Mouse (Mus musculus) embryo, embryonic 11 days (tissue): ENCODE results near the gene Rilpl1.
"Not testable (repeated sequence)": the region's sequence is repeated elsewhere in the genome, so short reads cannot be mapped to it uniquely, and the experiment has no call there.

Experiments
- DNase-seq: peaks from one replicate; pipeline ENCODE4 v3.0.0-alpha.2; 2015

The Rilpl1 gene

DNA sequence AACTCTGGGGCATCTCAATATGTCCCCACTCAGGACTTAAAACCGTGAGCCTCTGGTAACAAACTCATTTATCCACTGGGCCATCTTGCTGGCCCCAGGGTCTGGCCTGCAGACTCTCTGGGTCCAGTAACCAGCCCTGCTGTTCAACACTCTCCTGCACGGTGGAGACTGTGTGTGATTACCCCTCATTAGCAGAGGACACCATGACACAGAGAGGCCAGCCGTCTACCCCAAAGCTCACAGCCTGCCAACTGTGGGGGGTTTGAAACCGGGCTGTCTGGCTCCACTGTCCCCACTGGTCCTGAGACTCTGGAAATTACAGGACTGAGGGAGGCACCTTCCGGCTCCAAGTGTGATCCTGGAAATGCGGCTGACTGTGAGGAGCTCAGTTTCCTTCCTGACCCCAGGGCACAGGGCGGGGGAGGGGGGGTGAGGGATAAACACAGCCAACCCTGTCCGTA, 2.0 kb downstream of the Rilpl1 start:
- peak; percentile 24 for DNase-seq

DNA sequence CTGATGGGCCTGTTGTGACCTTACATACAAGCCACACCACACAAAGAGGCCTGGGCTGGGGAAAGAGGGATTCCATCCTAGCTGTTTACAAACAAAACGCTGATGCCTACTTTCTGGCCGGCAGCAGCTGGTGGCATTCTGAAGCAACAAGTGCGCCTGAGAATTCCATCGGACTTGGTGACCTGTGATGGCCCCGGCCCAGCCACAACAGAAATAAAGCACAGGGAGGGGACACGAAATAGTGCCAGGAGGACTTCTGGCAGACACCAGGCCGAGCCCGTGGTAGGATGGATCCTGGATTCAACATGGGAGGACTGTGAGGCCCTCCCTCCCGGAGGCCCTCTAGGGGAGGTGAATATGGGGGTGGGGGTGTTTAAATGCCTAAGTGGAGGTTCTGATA, 2.4 kb downstream of the Rilpl1 start:
- no peak for DNase-seq

GRCm38 (mm10) chr5:124528351-124528750, 2.8 kb downstream of the Rilpl1 start:
- no peak for DNase-seq

DNA sequence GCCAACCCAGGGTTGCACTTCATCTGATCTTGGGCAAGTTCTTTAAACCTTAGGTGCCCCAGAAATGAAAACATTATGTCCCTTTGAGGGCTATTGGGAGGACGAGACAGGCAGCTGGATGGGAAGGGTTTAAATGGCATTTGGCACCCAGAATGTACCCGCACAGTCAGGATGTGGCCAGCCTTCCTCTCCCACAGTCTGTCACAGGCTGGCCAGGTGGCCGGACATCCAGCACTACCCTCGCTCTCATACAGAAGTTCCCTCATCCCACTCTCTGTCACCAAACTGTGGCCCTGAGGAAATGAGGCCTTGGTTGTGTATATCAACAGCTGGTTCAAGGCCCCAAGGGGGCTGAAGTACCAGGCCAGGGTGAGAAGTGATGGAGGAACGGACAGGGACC, 6.2 kb downstream of the Rilpl1 start:
- no peak for DNase-seq

GRCm38 (mm10) chr5:124523032-124523431, 8.2 kb downstream of the Rilpl1 start:
- DNase-seq, result no peak

DNA sequence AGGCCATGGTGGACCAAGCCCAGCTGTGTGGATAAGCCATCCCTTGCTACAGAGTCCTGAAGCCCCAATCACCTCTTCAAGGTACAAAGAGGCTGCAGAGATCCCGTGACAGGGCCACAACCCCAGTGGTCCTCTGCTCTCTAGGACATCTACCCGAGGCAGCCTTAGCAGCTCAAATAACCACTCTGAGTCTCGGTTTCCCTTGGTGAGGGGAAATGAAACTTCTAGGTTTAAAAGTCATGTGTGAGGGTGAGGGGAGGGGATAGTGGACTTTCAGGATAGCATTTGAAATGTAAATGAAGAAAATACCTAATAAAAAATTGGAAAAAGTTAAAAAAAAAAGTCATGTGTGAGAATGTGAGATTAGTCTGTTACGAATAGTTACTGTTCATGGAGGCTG, 9.6 kb downstream of the Rilpl1 start:
- DNase-seq, result no peak

DNA sequence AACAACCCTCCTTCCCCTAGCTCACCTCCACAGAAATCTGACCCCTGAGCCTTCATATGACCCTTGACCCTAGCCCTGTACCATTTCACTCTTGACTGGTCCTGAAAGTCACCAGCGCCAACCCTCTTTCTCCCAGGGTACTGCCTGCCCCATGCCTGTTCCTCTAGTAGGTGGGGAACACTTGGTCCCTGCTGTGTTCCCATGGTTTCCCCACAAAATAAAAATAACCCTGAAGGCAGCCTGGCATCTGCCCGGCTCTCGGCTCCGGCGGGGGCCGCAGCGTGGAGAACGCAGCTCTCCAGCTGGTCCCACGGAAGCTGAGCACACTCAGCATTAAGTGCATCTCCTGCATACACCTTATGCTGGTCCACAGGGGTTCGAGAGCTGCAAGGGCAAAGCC, 12.5 kb downstream of the Rilpl1 start:
- no peak for DNase-seq

DNA sequence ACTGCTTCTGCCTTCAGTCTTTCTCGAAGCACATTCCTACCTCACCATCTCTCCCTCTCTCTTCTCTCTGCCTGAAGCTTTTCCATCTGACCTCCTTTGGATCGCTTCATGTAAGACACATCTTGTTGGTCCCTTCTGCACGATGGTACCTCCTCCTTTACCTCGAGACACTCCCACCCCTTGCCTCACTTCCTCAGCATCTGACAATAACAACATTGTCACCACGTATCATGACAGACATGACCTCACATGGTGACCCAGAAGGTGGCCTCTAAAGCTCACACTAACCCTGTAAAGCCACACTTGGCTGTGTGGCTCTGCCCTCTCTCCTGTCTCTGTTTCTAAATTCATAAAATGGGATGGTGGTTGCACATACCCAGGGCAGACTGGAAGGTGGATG, 15.4 kb downstream of the Rilpl1 start:
- no peak for DNase-seq

DNA sequence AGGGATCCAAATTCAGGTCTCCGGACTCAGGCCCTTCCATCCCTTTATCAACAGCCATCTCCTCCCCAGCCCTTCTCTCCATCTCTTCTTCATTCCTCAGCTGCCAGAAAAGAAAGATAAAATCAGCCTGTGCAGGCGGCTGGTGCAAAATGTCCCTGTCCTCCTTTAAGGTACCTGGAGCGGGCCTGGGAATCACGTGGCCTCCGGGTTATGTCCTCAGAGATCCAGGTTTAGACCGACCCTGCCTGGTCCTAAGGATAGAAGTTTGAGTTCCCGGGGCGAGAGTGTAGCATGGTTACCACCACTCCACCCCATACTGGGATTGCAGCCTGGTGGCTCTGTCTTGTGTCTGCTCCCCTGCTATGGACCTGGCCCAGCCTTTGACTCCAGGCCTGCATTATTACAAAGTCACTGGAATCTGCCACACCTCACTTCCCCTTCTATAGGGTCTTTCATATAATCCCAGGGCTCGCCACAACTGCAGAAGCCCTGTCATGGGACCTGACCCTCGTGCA, 20.6 kb downstream of the Rilpl1 start:
- DNase-seq, result no peak

- no peak for DNase-seq
These were observed 21.4 kb downstream of the Rilpl1 start for GRCm38 (mm10) chr5:124509742-124510237.

GRCm38 (mm10) chr5:124509200-124509599, 22.0 kb downstream of the Rilpl1 start:
- DNase-seq, result no peak

DNA sequence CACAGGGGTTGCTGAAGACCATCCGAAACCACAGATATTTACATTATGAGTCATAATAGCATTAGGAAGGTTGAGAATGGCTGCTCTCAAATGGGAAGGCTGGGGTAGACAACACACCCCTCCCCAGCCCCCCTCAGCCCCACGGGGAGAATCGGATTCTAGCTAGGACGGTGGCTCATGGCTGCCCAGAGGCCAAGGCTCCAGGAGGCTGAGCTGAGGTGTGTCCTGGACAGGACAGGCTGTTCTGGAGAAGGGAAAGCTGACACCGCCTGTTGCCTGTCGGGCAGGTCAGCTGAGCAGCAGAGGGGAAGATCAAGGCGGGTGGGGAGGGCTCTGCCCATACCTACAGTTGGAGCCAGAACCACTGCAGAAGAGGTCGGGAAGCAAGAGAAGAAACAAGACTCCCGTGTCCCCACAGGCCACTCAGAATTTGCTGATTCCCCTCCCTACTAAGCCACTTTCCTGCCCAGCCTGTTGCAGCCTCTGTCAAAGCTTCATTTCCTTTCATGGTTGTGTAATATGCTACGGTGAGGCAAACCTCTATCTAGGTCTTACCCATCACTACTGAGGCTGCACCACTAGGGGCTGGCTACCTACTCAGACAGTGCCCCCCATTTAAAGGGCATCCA, 24.3 kb downstream of the Rilpl1 start:
- peak; percentile 8 for DNase-seq

DNA sequence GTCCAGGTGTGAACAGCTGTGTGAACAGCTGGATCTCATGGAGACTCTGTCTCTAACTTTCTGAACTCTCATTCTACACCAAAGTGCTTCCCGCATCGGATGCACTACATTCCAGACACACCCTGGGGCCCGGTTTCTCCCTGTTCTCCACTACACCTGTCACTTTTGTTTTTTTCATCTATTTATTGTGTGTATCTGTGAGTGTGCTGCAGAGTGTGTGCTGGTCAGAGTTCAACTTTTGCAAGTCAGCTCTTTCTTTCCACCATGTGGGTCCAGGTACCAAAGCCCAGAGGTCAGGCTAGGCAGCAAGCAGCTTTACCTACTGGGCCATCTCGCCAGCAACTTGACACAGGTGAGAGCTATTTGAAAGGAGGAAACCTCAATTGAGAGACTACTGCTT, 26.0 kb downstream of the Rilpl1 start:
- no peak for DNase-seq

- no peak for DNase-seq
These were observed 27.4 kb downstream of the Rilpl1 start for GRCm38 (mm10) chr5:124503742-124504141.

- DNase-seq, result no peak
These were observed 29.6 kb downstream of the Rilpl1 start for GRCm38 (mm10) chr5:124501541-124501940.

GRCm38 (mm10) chr5:124500573-124500972, 30.6 kb downstream of the Rilpl1 start:
- no peak for DNase-seq

DNA sequence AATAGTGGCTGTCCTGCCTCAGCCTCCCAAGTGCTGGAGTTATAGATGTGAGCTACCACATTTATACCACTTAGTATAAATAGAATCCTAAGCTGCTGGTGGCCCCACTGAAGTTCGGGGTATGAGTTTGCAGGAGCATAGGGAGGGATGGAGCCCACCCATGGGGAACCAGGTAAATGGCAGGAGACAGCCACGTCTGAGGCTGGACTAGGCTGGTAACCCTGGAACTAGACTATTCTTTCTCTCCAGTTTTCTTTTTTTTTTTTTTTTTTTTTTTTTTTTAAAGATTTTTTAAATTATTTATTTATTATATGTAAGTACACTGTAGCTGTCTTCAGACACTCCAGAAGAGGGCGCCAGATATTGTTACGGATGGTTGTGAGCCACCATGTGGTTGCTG, 31.2 kb downstream of the Rilpl1 start:
- not testable (repeated sequence) for DNase-seq

DNA sequence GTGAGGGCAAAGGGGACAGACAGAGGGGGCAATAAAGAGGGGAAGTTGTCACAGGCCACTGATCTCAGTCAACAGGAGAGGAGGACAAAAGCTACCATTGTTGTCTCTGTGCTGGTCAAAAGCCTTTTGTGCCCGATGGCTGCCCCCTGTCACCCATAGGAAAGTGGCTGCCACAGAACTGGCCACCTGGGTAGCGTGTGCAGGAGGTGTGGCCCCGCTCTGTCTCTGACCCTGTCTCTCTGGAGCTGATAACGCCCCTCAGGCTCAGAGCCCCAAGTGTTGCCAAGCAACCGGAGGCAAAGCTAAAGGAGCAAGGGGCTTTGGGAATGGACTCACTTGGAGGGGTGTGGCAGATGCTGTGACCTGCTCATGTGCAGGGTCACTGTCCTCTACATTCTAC, 32.2 kb downstream of the Rilpl1 start:
- peak; percentile 50 for DNase-seq

GRCm38 (mm10) chr5:124498221-124498876, 32.8 kb downstream of the Rilpl1 start:
- DNase-seq, result peak; percentile 15

GRCm38 (mm10) chr5:124496614-124497514, 34.3 kb downstream of the Rilpl1 start:
- no peak for DNase-seq

DNA sequence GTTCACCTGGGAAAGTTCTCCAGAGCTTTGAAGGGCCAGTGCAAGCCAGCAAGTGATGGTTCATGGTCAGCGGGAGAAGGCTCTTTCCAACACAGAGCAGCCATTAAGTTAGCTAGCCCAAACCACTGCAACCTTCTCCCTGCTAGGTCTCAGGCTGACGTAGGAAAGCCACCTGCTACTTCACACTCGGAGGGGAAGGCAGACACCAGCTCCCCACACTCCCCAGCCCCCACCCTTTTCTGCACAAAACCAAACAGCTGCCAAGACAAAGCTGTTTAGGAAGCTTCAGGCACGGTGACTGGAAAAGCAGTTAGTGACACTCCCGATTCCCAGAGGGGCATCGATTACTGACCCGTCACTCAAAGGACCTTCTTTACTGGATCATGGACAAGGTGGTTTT, 35.6 kb downstream of the Rilpl1 start:
- peak; percentile 21 for DNase-seq

- DNase-seq, result no peak
These were observed 37.7 kb downstream of the Rilpl1 start for GRCm38 (mm10) chr5:124493455-124493854.

- no peak for DNase-seq
These were observed 38.6 kb downstream of the Rilpl1 start for GRCm38 (mm10) chr5:124492618-124493017.
